Mouse (Mus musculus) small intestine, adult 2 months (tissue): ENCODE results near the gene Dock3.

Experiments
- CTCF ChIP-seq: fragments of 200-500 bp; IDR thresholded peaks from 2 replicates; pipeline ENCODE4 v1.5.1; 2012; ENCODE audit warnings: low read depth, mild to moderate bottlenecking, control low read depth, inconsistent platforms, low read length, moderate library complexity, mixed read lengths; ENCODE audit not compliant: insufficient replicate concordance, insufficient read length; ENCODE audit errors: extremely low read depth
- POLR2A ChIP-seq: fragments of 200-500 bp; IDR thresholded peaks from 2 replicates; pipeline ENCODE4 v1.6.1; 2012; ENCODE audit warnings: low read depth, mild to moderate bottlenecking, control low read depth, inconsistent platforms, low read length, moderate library complexity

DNA sequence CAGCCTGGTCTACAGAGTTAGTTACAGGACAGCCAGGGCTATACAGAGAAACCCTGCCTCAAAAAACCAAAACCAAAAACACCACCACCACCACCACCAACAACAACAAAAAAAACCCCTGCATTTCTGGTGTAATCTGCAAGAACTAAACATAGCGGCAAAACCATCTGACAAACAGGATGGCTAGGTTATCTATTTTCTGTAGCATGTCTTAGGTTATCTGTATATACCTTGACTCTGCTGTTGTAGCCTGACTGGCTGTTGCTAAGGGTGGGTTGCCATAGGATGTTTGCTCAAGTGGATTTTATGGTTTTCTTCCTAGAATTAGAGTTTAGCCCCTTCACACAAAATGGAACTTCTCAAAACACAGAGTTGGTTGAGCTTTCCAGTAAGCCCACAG is 38.1 kb upstream of the Dock3 start:
- no peak for TF ChIP-seq POLR2A
- TF ChIP-seq CTCF = no peak
